Mouse (Mus musculus): Measurements from ENCODE around the gene Tcf7l2.

DNA sequence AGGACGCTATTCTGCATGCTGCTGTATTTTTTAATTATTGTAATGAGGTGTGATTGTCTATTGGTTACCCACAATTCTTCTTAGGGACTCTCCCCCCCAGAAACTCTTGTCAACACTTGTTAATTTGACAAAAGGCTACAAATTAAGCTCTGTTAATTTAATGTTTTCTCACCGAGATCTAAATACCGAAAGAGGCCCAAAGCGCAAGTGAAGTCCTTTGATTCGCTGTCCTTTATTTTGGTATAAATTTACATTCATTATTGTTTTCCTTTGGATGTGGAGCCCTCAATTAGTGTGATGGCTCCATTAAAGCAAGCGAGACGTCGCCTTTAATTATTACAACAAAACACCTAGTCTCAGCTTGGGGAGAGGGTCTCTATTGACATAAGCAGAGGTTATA is 170.3 kb downstream of the Tcf7l2 start:
- no peak for TF ChIP-seq POLR2A (IDR thresholded peaks at IDR 0.05; ENCODE audit: extremely low read depth, insufficient read depth, low read length)
- TF ChIP-seq CTCF (IDR thresholded peaks at IDR 0.05; ENCODE audit: low read depth, low read length), result no peak

Data from liver, adult 2 months (tissue).